In the genomic region with DNA sequence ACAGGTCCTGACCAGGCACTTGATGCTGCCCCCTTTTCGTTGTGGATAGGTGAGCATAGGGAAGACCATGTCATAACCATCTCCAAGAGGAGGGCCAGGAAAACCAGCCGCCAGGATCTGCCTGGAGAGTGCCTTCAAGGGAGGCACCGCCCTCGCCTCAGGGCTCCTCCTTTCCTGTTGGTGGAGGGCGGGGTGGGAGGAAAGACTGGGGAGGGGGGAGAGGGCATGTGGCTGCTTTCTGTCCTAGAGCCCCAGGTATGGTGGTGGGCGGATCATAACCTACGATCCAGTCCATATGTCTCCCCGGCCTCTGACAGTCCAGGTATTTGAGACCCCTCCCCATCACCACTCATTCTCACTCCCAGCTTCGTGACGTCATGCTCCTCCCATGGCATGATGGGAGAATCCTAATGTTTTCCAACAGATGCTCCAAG, we compare ENCODE assay signal across 8 mouse cellular contexts. TPM values are rescaled to one million over a fixed set of nuclear protein-coding genes. Genes with fewer than 3 reads are reported as not detected.
DNase-seq lines count a peak whose midpoint lies in the region; ATAC-seq lines count a peak whose summit lies in the region.
"Had no signal": no experiment of that assay in that cellular context is flagged by ENCODE, and none has a peak within 500 bp of the region (broad histone marks: within the 10 kb centered on the region; RNA-seq: fewer than 3 reads in every experiment).

No protein-coding gene starts in this region.

- DNase-seq in cerebellum, postnatal 25 days: peak; percentile 65 to 73
- peak; percentile 94 for DNase-seq in forebrain, embryonic 14.5 days (ENCODE audit: low spot score)
- peak; percentile 73 for DNase-seq in layer of hippocampus, adult 9-10 months (ENCODE audit: low spot score)
- no peak for DNase-seq in adrenal gland, adult (ENCODE audit: inconsistent age in 2 of 2, low spot score in 1 of 2)
- no peak for DNase-seq in kidney, postnatal 4 days
- DNase-seq in spleen, adult 12 weeks (ENCODE audit: low spot score): no peak

- H3K4me3 ChIP-seq in forebrain, embryonic 14.5 days (ENCODE audit: low read depth, low read length): peak overlapping the region; percentile 65
- H3K4me3 ChIP-seq in midbrain, embryonic 16.5 days (ENCODE audit: low read depth, low read length): peak overlapping the region; percentile 81

- peak; percentile 78 for ATAC-seq in forebrain, embryonic 14.5 days
- ATAC-seq in midbrain, embryonic 16.5 days: peak; percentile 85

- H3K9me3 ChIP-seq in forebrain, embryonic 14.5 days (replicated peaks; ENCODE audit: control insufficient read depth, low read length): no peaks in the 10 kb centered on the region
- H3K9me3 ChIP-seq in midbrain, embryonic 16.5 days (replicated peaks; ENCODE audit: control insufficient read depth, low read length, poor library complexity, severe bottlenecking): no peaks in the 10 kb centered on the region

- peak overlapping the region; percentile 84 for H3K4me2 ChIP-seq in forebrain, embryonic 14.5 days (ENCODE audit: low read length)
- H3K4me2 ChIP-seq in midbrain, embryonic 16.5 days (ENCODE audit: low read length): peak overlapping the region; percentile 86

- H3K36me3 ChIP-seq in forebrain, embryonic 14.5 days (ENCODE audit: control insufficient read depth, insufficient read depth, low read length): no peaks in the 10 kb centered on the region
- H3K36me3 ChIP-seq in midbrain, embryonic 16.5 days (ENCODE audit: control insufficient read depth, insufficient read depth, low read length): no peaks in the 10 kb centered on the region

- H3K4me1 ChIP-seq in forebrain, embryonic 14.5 days (ENCODE audit: control insufficient read depth, insufficient read depth, low read length): peaks cover 16% of the 10 kb centered on the region; the same call in 1 of the 2 replicates
- peaks cover 26% of the 10 kb centered on the region for H3K4me1 ChIP-seq in midbrain, embryonic 16.5 days (ENCODE audit: control insufficient read depth, insufficient read depth, low read length)

- under 1% methylated on average over 10 of the region's 10 CpGs for WGBS in forebrain, embryonic 14.5 days
- 1% methylated on average over 8 of the region's 10 CpGs for WGBS in midbrain, embryonic 16.5 days

- H3K27ac ChIP-seq in forebrain, embryonic 14.5 days (ENCODE audit: low read depth, low read length): peak overlapping the region; percentile 71; the same call in 1 of the 2 replicates
- peak overlapping the region; percentile 92 for H3K27ac ChIP-seq in midbrain, embryonic 16.5 days (ENCODE audit: low read length)
- H3K27ac ChIP-seq: liver, embryonic 14.5 days had no signal

- peak overlapping the region; percentile 92; the same call in 1 of the 2 replicates for H3K9ac ChIP-seq in forebrain, embryonic 14.5 days (ENCODE audit: low read length)
- peak overlapping the region; percentile 98 for H3K9ac ChIP-seq in midbrain, embryonic 16.5 days (ENCODE audit: low read depth, low read length)
- H3K9ac ChIP-seq: liver, embryonic 14.5 days had no signal

- no peaks in the 10 kb centered on the region for H3K27me3 ChIP-seq in forebrain, embryonic 14.5 days (replicated peaks; ENCODE audit: control insufficient read depth, insufficient read depth, low read length)
- no peaks in the 10 kb centered on the region for H3K27me3 ChIP-seq in midbrain, embryonic 16.5 days (ENCODE audit: control insufficient read depth, insufficient read depth, low read depth, low read length)

RNA-seq across cellular contexts. Expression of gene Phactr3, which starts 22.7 kb away (rescaled TPM):
- 56.4 and 66.7 TPM in 2 replicates for polyA plus RNA-seq in forebrain, embryonic 14.5 days (2014; fragmentation: Nextera tagmentation; extraction: Ambion mirVana)
- polyA plus RNA-seq in midbrain, embryonic 16.5 days (2015; fragmentation: Nextera tagmentation; extraction: Ambion mirVana): 83.1 and 86.1 TPM in 2 replicates

Comparison
In these comparisons a context has a peak if more than half of its experiments do, and no peak if none do; other contexts are left out.
1. DNase-seq: peak in cerebellum, postnatal 25 days (2 of 2), forebrain, embryonic 14.5 days (single experiment) and layer of hippocampus, adult 9-10 months (single experiment); none in adrenal gland, adult (0 of 2), kidney, postnatal 4 days (0 of 2) and spleen, adult 12 weeks (single experiment).